Mouse (Mus musculus): ENCODE data around the gene Avil. TPM values are rescaled to one million over a fixed set of nuclear protein-coding genes. Genes with fewer than 3 reads are reported as not detected.

Avil gene
- polyA plus RNA-seq (2015; fragmentation: Nextera tagmentation; extraction: Ambion mirVana), result 5.5 and 5.9 TPM in 2 replicates

GRCm38 (mm10) chr10:127000529-127000928 lies at the start of gene Avil:
Avil (plus strand) TSS chr10:127000709.
- no peaks in the 10 kb centered on the region for H3K4me1 ChIP-seq (replicated peaks)
- no peak within 1 kb of the TSS for H3K4me3 ChIP-seq
- H3K27ac ChIP-seq, result no peak within 1 kb of the TSS
- no peaks in the 10 kb centered on the region for H3K9me3 ChIP-seq
- WGBS, result 88% methylated on average over 5 of the region's 5 CpGs
- no peaks in the 10 kb centered on the region for H3K27me3 ChIP-seq
- no peak for ATAC-seq (ENCODE audit: low FRiP score)
- H3K4me2 ChIP-seq, result no peak within 1 kb of the TSS
- peaks cover 40% of the 10 kb centered on the region for H3K36me3 ChIP-seq
- no peak within 1 kb of the TSS for H3K9ac ChIP-seq

DNA sequence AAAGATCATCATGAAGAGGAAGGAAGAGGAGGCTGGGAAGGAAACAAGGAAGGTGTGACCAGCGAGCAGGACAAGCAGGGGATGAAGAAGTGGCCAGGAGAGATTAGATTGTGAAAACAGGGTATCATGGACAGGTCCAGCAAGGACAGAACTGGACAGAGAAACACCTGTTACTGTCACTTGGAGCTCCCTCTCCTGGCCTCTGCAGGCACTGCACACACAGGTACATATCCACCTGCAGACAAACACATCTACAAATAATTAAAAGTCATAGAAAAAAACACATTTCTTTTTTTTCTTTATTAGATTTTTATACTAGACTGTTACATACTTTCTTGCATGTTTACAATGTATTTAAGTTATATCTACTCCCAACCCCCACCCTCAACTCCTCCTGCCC lies 48.1 kb upstream of the Avil start:
- H3K27me3 ChIP-seq, result peaks cover 78% of the 10 kb centered on the region
- H3K9ac ChIP-seq, result no peak overlapping the region
- H3K4me2 ChIP-seq, result no peak overlapping the region
- H3K27ac ChIP-seq, result no peak overlapping the region
- 97% methylated on average over 1 of the region's 1 CpGs for WGBS
- no peaks in the 10 kb centered on the region for H3K36me3 ChIP-seq
- no peak for ATAC-seq (ENCODE audit: low FRiP score)
- 0 out of 2 replicates have a peak, but pooled peaks cover 3% of the 10 kb centered on the region for H3K9me3 ChIP-seq
- H3K4me3 ChIP-seq, result no peak overlapping the region
- peaks cover 10% of the 10 kb centered on the region for H3K4me1 ChIP-seq (replicated peaks)

- Histone ChIP-seq H3K9ac (no peak overlapping the region), H3K27me3 (peaks cover 75% of the 10 kb centered on the region), H3K36me3 (no peaks in the 10 kb centered on the region), H3K4me1 (replicated peaks) (peaks cover 16% of the 10 kb centered on the region), H3K4me2 (no peak overlapping the region), H3K9me3 (0 out of 2 replicates have a peak, but pooled peaks cover 3% of the 10 kb centered on the region), H3K27ac (no peak overlapping the region), H3K4me3 (no peak overlapping the region)
- ATAC-seq (ENCODE audit: low FRiP score), result no peak
- WGBS, result 88% methylated on average over 3 of the region's 3 CpGs
Observed at GRCm38 (mm10) chr10:126953029-126953471, 47.5 kb upstream of the Avil start.

- Histone ChIP-seq H3K27me3 (peaks cover 74% of the 10 kb centered on the region), H3K4me3 (peak overlapping the region; percentile 18), H3K9ac (peak overlapping the region; percentile 56), H3K4me2 (peak overlapping the region; percentile 49), H3K36me3 (no peaks in the 10 kb centered on the region), H3K9me3 (0 out of 2 replicates have a peak, but pooled peaks cover 3% of the 10 kb centered on the region), H3K4me1 (replicated peaks) (peaks cover 20% of the 10 kb centered on the region), H3K27ac (peak overlapping the region; percentile 80)
- ATAC-seq (ENCODE audit: low FRiP score), result 0 out of 2 replicates have a peak, but pooled peaks have one; percentile 5
- WGBS, result 8% methylated on average over 15 of the region's 15 CpGs
Observed at GRCm38 (mm10) chr10:126956692-126957358, 43.7 kb upstream of the Avil start.

DNA sequence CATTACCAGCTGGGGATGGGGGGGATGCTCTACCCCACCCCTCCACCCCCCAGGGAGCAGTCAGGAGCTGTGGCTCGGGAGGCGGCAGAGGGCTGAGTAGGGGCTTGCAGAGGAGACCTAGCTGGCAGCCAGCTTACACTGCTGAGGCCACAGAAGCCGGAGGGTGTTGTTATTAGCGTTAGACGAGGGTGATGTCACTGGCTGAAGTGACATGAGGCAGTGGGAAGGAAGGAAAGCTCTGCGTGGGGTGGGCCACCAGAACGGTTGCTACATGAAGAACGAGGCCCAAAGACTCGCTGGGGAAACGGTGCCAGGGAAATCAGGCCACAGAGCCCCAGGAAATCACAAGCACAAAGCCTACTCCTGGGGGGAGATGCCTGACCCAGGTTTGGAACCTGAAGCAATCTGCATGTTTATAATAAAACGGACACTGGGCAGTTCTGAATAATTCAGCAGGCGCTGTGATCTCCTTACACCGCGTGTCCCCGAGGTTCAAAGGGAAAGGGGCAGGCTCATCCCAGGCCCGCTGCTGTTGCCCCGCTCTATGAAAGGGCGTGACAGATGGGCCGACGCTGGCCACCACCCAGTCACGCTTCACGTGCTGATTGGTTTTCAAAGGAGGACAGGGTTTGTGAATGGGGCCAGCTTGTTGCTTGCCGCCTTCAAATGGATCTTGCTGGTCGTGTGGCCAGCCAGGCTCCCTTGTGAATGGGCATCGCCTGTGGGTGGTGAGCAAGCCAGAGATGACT lies 43.0 kb upstream of the Avil start:
- H3K4me1 ChIP-seq (replicated peaks), result peaks cover 27% of the 10 kb centered on the region
- peak overlapping the region; percentile 56 for H3K9ac ChIP-seq
- H3K27ac ChIP-seq, result peak overlapping the region; percentile 80
- no peaks in the 10 kb centered on the region for H3K36me3 ChIP-seq
- under 1% methylated on average over 25 of the region's 25 CpGs for WGBS
- H3K4me2 ChIP-seq, result peak overlapping the region; percentile 49
- H3K27me3 ChIP-seq, result peaks cover 77% of the 10 kb centered on the region
- ATAC-seq (ENCODE audit: low FRiP score), result peak; percentile 84
- H3K9me3 ChIP-seq, result no peaks in the 10 kb centered on the region
- H3K4me3 ChIP-seq, result peak overlapping the region; percentile 18

- Histone ChIP-seq H3K4me3 (no peak overlapping the region), H3K27me3 (peaks cover 80% of the 10 kb centered on the region), H3K4me2 (no peak overlapping the region), H3K36me3 (no peaks in the 10 kb centered on the region), H3K4me1 (replicated peaks) (peaks cover 27% of the 10 kb centered on the region), H3K27ac (no peak overlapping the region), H3K9me3 (no peaks in the 10 kb centered on the region), H3K9ac (no peak overlapping the region)
- WGBS, result 73% methylated on average over 8 of the region's 8 CpGs
- no peak for ATAC-seq (ENCODE audit: low FRiP score)
Observed at GRCm38 (mm10) chr10:126960496-126960895, 40.0 kb upstream of the Avil start.

GRCm38 (mm10) chr10:126961757-126962156 lies 38.8 kb upstream of the Avil start:
- Histone ChIP-seq H3K27me3 (peaks cover 76% of the 10 kb centered on the region), H3K9ac (no peak overlapping the region), H3K27ac (0 out of 2 replicates have a peak overlapping the region, but pooled peaks have one; percentile 4), H3K4me1 (replicated peaks) (peaks cover 23% of the 10 kb centered on the region), H3K36me3 (no peaks in the 10 kb centered on the region), H3K9me3 (no peaks in the 10 kb centered on the region), H3K4me2 (0 out of 2 replicates have a peak overlapping the region, but pooled peaks have one; percentile 2), H3K4me3 (no peak overlapping the region)
- no peak for ATAC-seq (ENCODE audit: low FRiP score)
- WGBS, result 59% methylated on average over 10 of the region's 10 CpGs

DNA sequence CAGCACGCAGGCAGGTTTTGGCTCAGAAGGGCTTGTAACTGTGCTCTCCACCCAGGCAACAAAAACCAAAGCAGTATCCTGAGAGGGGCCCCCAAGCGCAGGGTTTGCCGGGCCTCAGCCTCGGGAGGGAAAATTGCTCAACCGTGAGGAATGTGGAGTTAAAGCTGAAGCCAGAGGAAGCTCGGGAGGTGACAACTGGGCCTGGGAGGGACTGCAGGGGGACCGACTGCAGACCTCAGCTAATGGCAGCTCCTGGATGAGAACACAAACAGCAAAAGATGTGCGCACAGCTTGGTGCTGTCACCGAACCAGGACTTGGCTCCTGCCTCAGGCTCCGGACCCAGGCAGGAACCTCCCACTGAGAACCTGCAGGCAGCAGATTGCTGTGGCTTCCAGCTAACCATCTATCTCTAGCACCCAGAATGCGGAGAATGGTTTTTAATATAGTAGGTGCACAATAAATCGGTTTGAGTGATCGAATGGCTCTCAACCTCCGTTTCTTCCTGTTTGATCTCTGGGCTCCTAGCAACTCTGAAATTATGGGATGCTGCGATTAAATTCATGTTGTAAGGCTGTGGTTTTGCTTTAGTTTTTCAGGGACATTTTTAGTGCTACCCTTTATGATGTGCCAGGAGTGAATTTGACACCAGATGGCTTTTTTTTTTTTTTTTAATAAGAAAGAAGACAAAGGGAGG lies 38.1 kb upstream of the Avil start:
- WGBS, result 24% methylated on average over 15 of the region's 15 CpGs
- H3K9me3 ChIP-seq, result no peaks in the 10 kb centered on the region
- no peak overlapping the region for H3K9ac ChIP-seq
- H3K4me2 ChIP-seq, result 0 out of 2 replicates have a peak overlapping the region, but pooled peaks have one; percentile 2
- no peak for ATAC-seq (ENCODE audit: low FRiP score)
- H3K36me3 ChIP-seq, result no peaks in the 10 kb centered on the region
- peaks cover 16% of the 10 kb centered on the region for H3K4me1 ChIP-seq (replicated peaks)
- H3K27ac ChIP-seq, result 0 out of 2 replicates have a peak overlapping the region, but pooled peaks have one; percentile 4
- H3K27me3 ChIP-seq, result peaks cover 83% of the 10 kb centered on the region
- no peak overlapping the region for H3K4me3 ChIP-seq

- 50% methylated on average over 6 of the region's 6 CpGs for WGBS
- no peak overlapping the region for H3K9ac ChIP-seq
- peaks cover 11% of the 10 kb centered on the region; the same call in 1 of the 2 replicates for H3K4me1 ChIP-seq (replicated peaks)
- no peaks in the 10 kb centered on the region for H3K36me3 ChIP-seq
- no peak overlapping the region for H3K4me3 ChIP-seq
- H3K27ac ChIP-seq, result no peak overlapping the region
- H3K4me2 ChIP-seq, result no peak overlapping the region
- no peak for ATAC-seq (ENCODE audit: low FRiP score)
- H3K9me3 ChIP-seq, result no peaks in the 10 kb centered on the region
- peaks cover 85% of the 10 kb centered on the region for H3K27me3 ChIP-seq
Observed at GRCm38 (mm10) chr10:126962966-126963330, 37.6 kb upstream of the Avil start.

GRCm38 (mm10) chr10:126963821-126964220 lies 36.7 kb upstream of the Avil start:
- no peak for ATAC-seq (ENCODE audit: low FRiP score)

DNA sequence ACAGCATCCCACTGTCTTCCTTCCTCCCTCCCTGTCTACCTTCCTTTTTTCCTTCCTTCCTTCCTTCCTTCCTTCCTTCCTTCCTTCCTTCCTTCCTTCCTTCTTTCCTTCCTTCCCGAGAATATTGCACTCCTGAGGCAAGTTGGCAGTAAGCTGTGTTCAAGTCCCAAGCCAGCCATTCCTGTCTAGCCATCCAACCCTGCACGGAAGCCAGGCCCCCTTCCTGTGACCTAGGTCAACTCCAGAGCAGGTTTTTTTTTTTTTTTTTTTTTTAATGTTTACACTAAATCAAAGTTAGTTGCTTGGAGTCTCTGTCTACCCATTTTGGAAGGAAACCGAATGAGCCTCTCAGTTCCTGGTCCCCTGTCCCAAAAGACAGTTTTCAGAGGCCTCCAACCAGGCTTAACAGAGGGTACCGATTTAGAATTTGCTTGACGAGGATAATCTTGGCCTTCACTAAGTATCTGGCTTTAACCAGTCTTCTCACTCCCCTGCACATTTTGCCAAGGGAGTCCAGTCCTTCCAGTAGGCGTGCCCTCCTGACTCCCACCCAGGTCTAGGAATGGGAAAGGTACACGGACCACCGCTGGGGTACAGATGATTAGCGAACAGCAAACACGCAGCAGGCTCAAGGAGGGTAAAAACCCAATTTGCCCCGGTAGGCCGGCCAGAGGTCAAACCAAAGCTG lies 29.0 kb upstream of the Avil start:
- no peak for ATAC-seq (ENCODE audit: low FRiP score)
- H3K9ac ChIP-seq, result 0 out of 2 replicates have a peak overlapping the region, but pooled peaks have one; percentile 55
- H3K27me3 ChIP-seq, result peaks cover 86% of the 10 kb centered on the region
- H3K36me3 ChIP-seq, result no peaks in the 10 kb centered on the region
- no peak overlapping the region for H3K4me3 ChIP-seq
- H3K4me1 ChIP-seq (replicated peaks), result peaks cover 15% of the 10 kb centered on the region
- peak overlapping the region; percentile 38 for H3K4me2 ChIP-seq
- H3K9me3 ChIP-seq, result no peaks in the 10 kb centered on the region
- WGBS, result 8% methylated on average over 12 of the region's 12 CpGs
- no peak overlapping the region for H3K27ac ChIP-seq

More at GRCm38 (mm10) chr10:126963821-126964220, 36.7 kb upstream of the Avil start:
- Histone ChIP-seq H3K36me3 (no peaks in the 10 kb centered on the region), H3K27ac (no peak overlapping the region), H3K4me2 (no peak overlapping the region), H3K4me1 (replicated peaks) (peaks cover 11% of the 10 kb centered on the region; the same call in 1 of the 2 replicates), H3K9ac (no peak overlapping the region), H3K4me3 (no peak overlapping the region), H3K9me3 (no peaks in the 10 kb centered on the region), H3K27me3 (peaks cover 88% of the 10 kb centered on the region)
- 90% methylated on average over 8 of the region's 8 CpGs for WGBS
